Mouse (Mus musculus) CD4-positive, CD25-positive, alpha-beta regulatory T cell, adult 2 months (primary cell): ENCODE data around the gene Cbx1.
A peak's percentile ranks its signal among the peaks of the same experiment; 100 is the strongest.

ENCODE experiments used
- DNase-seq: peaks from one replicate; pipeline ENCODE4 v3.0.0-alpha.2; 2012; ENCODE audit warnings: low read depth, low spot score

The Cbx1 gene

DNA sequence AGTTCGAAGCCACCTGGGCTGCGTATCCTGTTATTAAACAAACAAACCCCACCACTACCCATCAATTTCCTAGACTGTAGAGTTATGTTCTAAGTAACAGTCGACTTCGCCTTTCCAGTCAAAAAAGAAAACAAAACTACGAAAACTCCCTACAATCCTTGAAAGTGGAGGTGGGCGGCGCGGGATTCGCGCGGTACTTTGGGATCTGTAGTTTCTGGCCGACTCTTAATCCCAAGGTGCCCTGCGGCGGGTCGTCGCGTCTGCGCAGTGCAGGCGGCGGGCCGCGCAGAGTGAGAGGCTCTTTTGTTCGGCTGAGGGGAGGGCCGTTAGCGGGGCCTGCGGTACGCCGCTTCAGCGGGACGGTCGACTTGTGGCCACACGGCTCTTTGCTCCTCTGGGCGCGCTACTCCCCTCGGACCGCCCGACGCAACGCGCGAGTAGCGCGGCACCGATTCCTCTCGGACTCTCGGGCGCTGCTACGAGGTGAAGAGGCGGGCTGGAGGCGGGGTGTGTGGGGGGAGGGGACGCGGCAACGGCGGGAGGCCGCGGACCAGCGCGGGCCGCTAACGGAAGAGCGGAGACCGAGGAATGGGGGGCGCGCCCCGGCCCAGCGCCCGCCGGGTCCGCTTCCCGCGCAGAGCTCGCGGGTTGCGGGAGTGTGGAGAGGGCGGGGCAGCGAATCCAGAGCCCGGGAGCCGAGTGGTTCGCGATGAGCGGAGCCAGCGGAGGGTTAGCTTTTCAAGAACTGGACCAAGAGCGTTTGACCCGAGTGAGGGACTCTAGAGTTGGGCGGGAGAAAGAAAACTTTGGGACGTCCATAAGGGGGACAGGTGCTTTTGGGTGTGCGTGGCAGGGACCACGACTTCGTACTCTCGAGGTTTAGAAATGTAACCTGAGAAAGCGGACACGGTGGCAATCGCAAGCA is at the start of gene Cbx1:
TSS of gene Cbx1 (plus strand) at position 257 of the 925 bp plus-strand sequence.
- peak; percentile 93 for DNase-seq

- no peak for DNase-seq
Measured at GRCm38 (mm10) chr11:96740796-96741195, 48.1 kb upstream of the Cbx1 start.

- DNase-seq = no peak
Measured at GRCm38 (mm10) chr11:96741995-96742394, 46.9 kb upstream of the Cbx1 start.

GRCm38 (mm10) chr11:96743000-96743399 is 45.9 kb upstream of the Cbx1 start:
- no peak for DNase-seq

DNA sequence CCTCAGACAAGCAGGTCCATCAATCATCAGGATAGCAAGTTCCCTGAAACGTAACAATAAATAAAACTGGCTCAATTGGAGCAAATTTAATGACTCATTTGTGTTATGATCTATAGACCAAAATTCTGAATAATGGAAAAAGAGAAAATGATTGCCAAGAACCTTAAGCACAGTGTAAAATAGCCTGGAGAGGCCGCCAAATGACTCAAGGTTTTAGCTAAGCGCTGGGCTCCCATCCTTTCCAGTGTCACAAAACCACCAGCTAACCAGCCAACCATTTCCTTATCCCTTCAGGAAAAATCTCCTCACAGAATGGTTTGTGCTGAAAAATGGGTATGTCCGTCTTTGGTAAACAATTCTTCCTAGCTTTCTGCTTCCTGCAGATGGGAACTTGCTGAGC is 45.0 kb upstream of the Cbx1 start:
- DNase-seq = no peak

GRCm38 (mm10) chr11:96746648-96747047 is 42.3 kb upstream of the Cbx1 start:
- DNase-seq = no peak

DNA sequence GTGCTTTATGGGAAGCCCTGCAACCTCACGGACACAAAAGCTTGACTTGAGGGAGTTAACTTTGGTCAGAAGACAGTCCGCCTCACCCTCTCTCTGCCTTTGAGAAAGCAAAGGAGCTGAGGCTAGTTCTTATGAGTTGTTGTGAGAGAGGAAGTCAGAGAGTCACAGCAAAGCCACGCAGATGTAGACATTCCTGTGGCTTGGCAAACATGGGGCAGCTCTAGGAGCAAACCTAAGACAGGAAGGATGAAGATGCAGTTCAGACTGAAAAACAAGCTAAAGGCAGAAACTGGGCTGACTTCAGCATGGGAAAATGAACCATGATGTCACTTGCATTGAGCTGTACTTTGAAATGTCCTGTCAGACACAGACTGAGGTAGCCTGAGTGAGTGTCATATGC is 41.4 kb upstream of the Cbx1 start:
- no peak for DNase-seq

- DNase-seq = peak; percentile 45
Measured at GRCm38 (mm10) chr11:96755298-96755697, 33.6 kb upstream of the Cbx1 start.

GRCm38 (mm10) chr11:96757421-96757820 is 31.5 kb upstream of the Cbx1 start:
- DNase-seq = peak; percentile 23

DNA sequence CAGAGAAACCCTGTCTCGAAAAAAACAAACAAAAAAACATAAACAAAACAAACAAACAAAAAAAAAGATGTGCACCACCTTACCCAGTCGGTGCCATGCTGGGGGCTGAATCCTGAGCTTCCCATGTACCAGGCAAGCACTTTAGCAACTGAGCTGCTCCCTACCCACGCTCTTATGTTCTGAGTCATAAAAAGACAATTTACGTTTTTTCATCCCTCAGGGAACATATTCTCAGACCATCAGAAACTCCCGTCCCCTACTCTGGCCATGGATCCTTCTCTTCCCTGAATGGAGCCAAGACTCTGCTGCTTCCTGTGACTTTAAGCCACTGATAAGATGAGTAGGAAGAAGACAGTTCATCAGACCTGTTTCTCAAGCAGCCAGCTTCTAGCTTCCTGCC is 30.5 kb upstream of the Cbx1 start:
- no peak for DNase-seq

DNA sequence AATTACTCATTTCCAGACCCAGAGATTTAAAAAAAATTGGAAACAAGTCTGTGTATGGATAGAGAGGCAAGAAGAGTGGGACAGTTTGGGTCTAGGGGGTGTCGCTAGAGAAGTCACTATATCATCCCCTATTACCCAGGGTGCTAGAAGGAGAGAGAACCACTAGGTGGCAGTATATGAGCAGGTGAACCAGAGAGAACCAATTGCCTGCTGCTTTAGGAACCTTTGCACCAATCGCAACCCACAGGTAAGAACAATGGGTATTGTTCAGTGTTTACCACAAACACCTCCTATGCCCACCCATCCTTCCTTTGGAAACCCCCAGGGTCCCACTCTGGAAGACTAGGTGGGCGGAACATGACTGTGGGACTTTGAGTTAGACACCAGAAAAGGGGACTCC is 28.9 kb upstream of the Cbx1 start:
- DNase-seq = peak; percentile 81

- DNase-seq = no peak
Measured at GRCm38 (mm10) chr11:96761984-96762383, 26.9 kb upstream of the Cbx1 start.

GRCm38 (mm10) chr11:96762742-96763470 is 26.0 kb upstream of the Cbx1 start:
- no peak for DNase-seq

- no peak for DNase-seq
Measured at GRCm38 (mm10) chr11:96764511-96765350, 24.2 kb upstream of the Cbx1 start.

DNA sequence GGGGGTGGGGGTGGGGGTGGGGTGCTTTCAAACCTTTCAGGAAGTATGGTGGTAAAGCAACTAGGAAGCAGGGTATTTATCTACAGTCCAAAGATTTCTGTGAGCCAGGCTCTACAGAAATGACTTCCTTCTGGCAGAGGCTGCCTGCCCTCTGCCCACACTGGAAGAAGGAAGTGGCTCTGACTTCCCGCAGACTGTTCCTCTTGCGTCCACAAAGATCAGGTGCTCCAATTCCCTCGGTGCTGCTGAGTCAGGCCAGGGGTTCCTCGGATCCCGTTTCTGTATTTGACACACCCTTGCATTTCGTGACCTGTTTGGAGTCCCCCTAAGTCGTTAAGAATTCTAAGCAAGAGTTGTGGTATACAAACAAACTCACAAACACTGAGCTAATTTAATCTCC is 23.3 kb upstream of the Cbx1 start:
- DNase-seq = no peak

DNA sequence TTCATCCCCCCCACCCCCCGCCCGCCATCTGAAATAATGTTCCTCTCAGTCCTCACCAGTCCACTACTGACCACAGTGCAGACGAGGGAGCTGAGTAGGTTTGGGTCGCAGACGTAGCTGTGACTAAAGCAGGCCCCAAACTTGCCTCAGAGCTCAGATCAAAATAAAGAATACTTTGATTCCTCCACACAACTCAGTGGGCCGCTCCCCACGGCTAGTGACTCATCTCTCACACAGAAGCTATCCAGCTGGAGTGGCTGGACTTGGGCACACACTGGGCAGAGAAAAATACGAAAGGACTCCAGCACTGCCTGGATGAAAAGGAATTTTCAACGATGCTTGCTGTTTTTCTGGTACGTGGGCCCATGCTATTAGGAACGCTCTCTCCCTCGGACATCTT is 22.4 kb upstream of the Cbx1 start:
- no peak for DNase-seq

- DNase-seq = no peak
Measured at GRCm38 (mm10) chr11:96767096-96767495, 21.8 kb upstream of the Cbx1 start.

DNA sequence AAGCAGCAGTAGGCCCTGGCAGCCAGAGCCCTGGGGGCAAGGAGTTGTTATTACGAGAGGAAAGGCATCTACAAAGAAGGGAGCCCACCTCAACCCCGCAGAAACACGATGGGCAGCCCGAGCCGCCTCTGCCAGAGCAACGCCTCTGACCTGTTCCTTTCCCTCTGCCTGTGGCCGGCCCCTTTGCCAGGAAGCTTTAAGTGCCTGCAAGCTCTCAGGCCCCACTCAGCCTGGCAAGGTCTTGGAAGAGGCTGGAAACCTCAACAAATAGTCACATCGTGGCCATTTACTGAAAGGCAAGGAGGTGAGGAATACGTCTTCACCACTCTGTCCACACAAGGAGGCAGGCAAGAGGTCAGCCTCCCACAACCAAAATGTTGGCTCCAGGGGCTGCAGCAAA is 20.7 kb upstream of the Cbx1 start:
- DNase-seq = no peak

GRCm38 (mm10) chr11:96771274-96771975 is 17.5 kb upstream of the Cbx1 start:
- DNase-seq = no peak

GRCm38 (mm10) chr11:96772413-96772812 is 16.5 kb upstream of the Cbx1 start:
- no peak for DNase-seq

DNA sequence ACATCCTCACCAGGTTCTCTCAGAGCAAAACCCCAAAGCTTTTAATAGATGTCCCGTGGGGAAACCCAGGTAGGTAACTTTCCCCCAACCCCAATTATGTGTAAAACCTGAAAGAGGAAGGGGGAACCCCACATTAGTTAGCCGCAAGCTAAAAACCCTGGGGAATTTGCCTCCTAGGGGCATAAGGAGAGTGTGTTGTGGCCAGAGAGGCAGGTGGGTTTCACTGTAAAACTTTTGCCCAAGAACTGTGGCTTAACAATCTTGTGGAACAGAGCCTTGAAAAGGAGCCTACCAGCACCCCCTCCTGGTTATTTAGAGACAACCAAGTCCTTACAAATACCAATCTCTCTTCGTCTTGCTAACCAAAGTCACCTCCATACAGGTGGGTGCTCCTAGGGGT is 14.4 kb upstream of the Cbx1 start:
- DNase-seq = peak; percentile 59
